Mouse (Mus musculus): ENCODE data around the gene Gm10188. TPM values are rescaled to one million over a fixed set of nuclear protein-coding genes. Genes with fewer than 3 reads are reported as not detected.

The Gm10188 gene
- polyA plus RNA-seq, 1 experiment from 2014 or later: not detected

DNA sequence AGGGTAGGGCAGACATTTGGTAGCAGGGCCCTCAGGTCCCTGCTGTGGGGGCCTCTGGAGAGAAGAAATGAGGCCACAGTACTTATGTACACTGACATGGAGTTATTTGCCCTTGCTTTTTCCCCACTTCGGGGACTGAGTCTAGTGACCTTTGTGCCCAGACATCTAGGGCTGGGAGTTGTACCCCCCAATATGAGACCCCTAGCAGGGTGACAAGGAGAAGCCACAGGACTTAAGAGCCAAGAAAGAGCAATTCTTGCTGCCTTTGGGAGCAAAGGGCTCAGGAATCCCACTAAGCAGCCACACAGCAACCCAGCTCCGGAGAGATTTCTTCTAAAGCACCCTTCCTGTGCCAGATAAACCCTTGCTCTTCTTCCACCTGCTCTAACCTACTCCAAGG lies 27.6 kb downstream of the Gm10188 start:
- Histone ChIP-seq H3K4me3 (ENCODE audit: low read depth, low read length) (no peak overlapping the region), H3K4me1 (ENCODE audit: control insufficient read depth, insufficient read depth, low read length) (peaks cover 17% of the 10 kb centered on the region), H3K27ac (ENCODE audit: low read depth, low read length) (no peak overlapping the region), H3K27me3 (ENCODE audit: control insufficient read depth, insufficient read depth, low read length) (no peaks in the 10 kb centered on the region), H3K36me3 (ENCODE audit: control insufficient read depth, insufficient read depth, low read length) (no peaks in the 10 kb centered on the region), H3K4me2 (ENCODE audit: low read depth) (no peak overlapping the region), H3K9ac (ENCODE audit: low read length) (no peak overlapping the region), H3K9me3 (ENCODE audit: control insufficient read depth, low read length) (no peaks in the 10 kb centered on the region)
- WGBS: 62% methylated on average over 2 of the region's 2 CpGs
- ATAC-seq (ENCODE audit: insufficient read depth, low FRiP score, low TSS enrichment) (no peak), DNase-seq (ENCODE audit: low spot score) (no peak)

GRCm38 (mm10) chr1:132201511-132201860 lies 28.1 kb downstream of the Gm10188 start:
- ATAC-seq (ENCODE audit: insufficient read depth, low FRiP score, low TSS enrichment) (no peak), DNase-seq (ENCODE audit: low spot score) (peak; percentile 13)
- Histone ChIP-seq H3K9ac (ENCODE audit: low read length) (no peak overlapping the region), H3K27ac (ENCODE audit: low read depth, low read length) (no peak overlapping the region), H3K36me3 (ENCODE audit: control insufficient read depth, insufficient read depth, low read length) (no peaks in the 10 kb centered on the region), H3K27me3 (ENCODE audit: control insufficient read depth, insufficient read depth, low read length) (no peaks in the 10 kb centered on the region), H3K4me1 (ENCODE audit: control insufficient read depth, insufficient read depth, low read length) (peaks cover 20% of the 10 kb centered on the region), H3K9me3 (ENCODE audit: control insufficient read depth, low read length) (no peaks in the 10 kb centered on the region), H3K4me3 (ENCODE audit: low read depth, low read length) (no peak overlapping the region), H3K4me2 (ENCODE audit: low read depth) (no peak overlapping the region)
- WGBS: 31% methylated on average over 4 of the region's 4 CpGs

GRCm38 (mm10) chr1:132200562-132201510 lies 28.7 kb downstream of the Gm10188 start:
- Histone ChIP-seq H3K4me2 (ENCODE audit: low read depth) (no peak overlapping the region), H3K9ac (ENCODE audit: low read length) (peak overlapping the region; percentile 23; the same call in 1 of the 2 replicates), H3K4me3 (ENCODE audit: low read depth, low read length) (no peak overlapping the region), H3K27ac (ENCODE audit: low read depth, low read length) (no peak overlapping the region), H3K36me3 (ENCODE audit: control insufficient read depth, insufficient read depth, low read length) (no peaks in the 10 kb centered on the region), H3K9me3 (ENCODE audit: control insufficient read depth, low read length) (no peaks in the 10 kb centered on the region), H3K4me1 (ENCODE audit: control insufficient read depth, insufficient read depth, low read length) (peaks cover 24% of the 10 kb centered on the region), H3K27me3 (ENCODE audit: control insufficient read depth, insufficient read depth, low read length) (no peaks in the 10 kb centered on the region)
- ATAC-seq (ENCODE audit: insufficient read depth, low FRiP score, low TSS enrichment): peak; percentile 39
- peak; percentile 66 for DNase-seq (ENCODE audit: low spot score)
- 11% methylated on average over 11 of the region's 11 CpGs for WGBS

DNA sequence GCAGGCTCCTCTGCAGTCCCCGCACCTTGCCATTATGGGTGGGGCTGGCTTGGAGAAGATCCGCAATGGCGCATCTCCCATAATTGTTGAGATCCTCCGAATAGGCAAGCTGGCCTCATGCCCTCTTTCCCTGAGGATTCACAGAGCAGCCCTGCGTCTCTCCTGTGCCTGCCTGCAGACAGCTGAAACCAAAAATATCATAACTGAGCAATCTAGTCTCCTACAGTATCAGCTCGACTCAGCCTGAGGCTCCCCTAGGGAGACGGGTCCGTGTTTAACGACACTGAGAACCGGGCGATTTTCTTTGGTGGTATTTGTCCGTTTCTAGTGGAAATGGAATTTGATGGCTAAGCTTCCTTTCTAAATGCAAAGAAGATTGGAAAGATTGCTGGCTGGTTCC lies 29.6 kb downstream of the Gm10188 start:
- peak overlapping the region; percentile 23; the same call in 1 of the 2 replicates for H3K9ac ChIP-seq (ENCODE audit: low read length)
- no peak overlapping the region for H3K4me2 ChIP-seq (ENCODE audit: low read depth)
- H3K27ac ChIP-seq (ENCODE audit: low read depth, low read length): no peak overlapping the region
- DNase-seq (ENCODE audit: low spot score) (peak; percentile 22), ATAC-seq (ENCODE audit: insufficient read depth, low FRiP score, low TSS enrichment) (no peak)
- no peaks in the 10 kb centered on the region for H3K27me3 ChIP-seq (ENCODE audit: control insufficient read depth, insufficient read depth, low read length)
- no peak overlapping the region for H3K4me3 ChIP-seq (ENCODE audit: low read depth, low read length)
- WGBS: 24% methylated on average over 12 of the region's 12 CpGs
- peaks cover 30% of the 10 kb centered on the region for H3K4me1 ChIP-seq (ENCODE audit: control insufficient read depth, insufficient read depth, low read length)
- no peaks in the 10 kb centered on the region for H3K36me3 ChIP-seq (ENCODE audit: control insufficient read depth, insufficient read depth, low read length)
- H3K9me3 ChIP-seq (ENCODE audit: control insufficient read depth, low read length): no peaks in the 10 kb centered on the region

GRCm38 (mm10) chr1:132199244-132199643 lies 30.3 kb downstream of the Gm10188 start:
- Histone ChIP-seq H3K36me3 (ENCODE audit: control insufficient read depth, insufficient read depth, low read length) (no peaks in the 10 kb centered on the region), H3K4me1 (ENCODE audit: control insufficient read depth, insufficient read depth, low read length) (peaks cover 33% of the 10 kb centered on the region), H3K9me3 (ENCODE audit: control insufficient read depth, low read length) (no peaks in the 10 kb centered on the region), H3K27ac (ENCODE audit: low read depth, low read length) (no peak overlapping the region), H3K27me3 (ENCODE audit: control insufficient read depth, insufficient read depth, low read length) (no peaks in the 10 kb centered on the region), H3K4me3 (ENCODE audit: low read depth, low read length) (no peak overlapping the region), H3K4me2 (ENCODE audit: low read depth) (no peak overlapping the region), H3K9ac (ENCODE audit: low read length) (no peak overlapping the region)
- ATAC-seq (ENCODE audit: insufficient read depth, low FRiP score, low TSS enrichment) (no peak), DNase-seq (ENCODE audit: low spot score) (no peak)
- WGBS: 77% methylated on average over 6 of the region's 6 CpGs

GRCm38 (mm10) chr1:132198401-132199071 lies 31.0 kb downstream of the Gm10188 start:
- Histone ChIP-seq H3K4me2 (ENCODE audit: low read depth) (no peak overlapping the region), H3K4me3 (ENCODE audit: low read depth, low read length) (no peak overlapping the region), H3K9me3 (ENCODE audit: control insufficient read depth, low read length) (no peaks in the 10 kb centered on the region), H3K9ac (ENCODE audit: low read length) (no peak overlapping the region), H3K27me3 (ENCODE audit: control insufficient read depth, insufficient read depth, low read length) (no peaks in the 10 kb centered on the region), H3K27ac (ENCODE audit: low read depth, low read length) (no peak overlapping the region), H3K4me1 (ENCODE audit: control insufficient read depth, insufficient read depth, low read length) (peaks cover 38% of the 10 kb centered on the region), H3K36me3 (ENCODE audit: control insufficient read depth, insufficient read depth, low read length) (no peaks in the 10 kb centered on the region)
- no peak for DNase-seq (ENCODE audit: low spot score)
- 70% methylated on average over 16 of the region's 16 CpGs for WGBS
- ATAC-seq (ENCODE audit: insufficient read depth, low FRiP score, low TSS enrichment): no peak

DNA sequence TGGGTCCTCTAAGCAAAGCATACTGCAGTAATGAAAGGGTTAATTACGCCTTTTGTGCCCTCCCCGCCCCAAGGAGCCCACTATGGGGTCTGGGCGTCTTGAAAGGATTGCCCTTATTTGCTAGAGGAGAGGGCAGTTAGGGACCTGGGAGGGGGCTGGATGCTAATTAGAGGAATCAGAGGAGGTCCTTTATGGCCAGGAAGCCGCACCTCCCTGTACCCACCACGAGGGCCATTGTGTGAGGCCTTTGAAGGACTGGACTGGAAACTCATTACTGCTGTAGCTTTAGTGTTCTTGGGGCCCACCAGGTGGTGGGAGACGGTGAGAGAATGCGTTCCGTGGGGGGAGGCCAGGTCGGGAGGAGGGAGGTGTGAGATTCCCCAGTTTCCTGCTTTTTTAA lies 31.9 kb downstream of the Gm10188 start:
- peaks cover 44% of the 10 kb centered on the region for H3K4me1 ChIP-seq (ENCODE audit: control insufficient read depth, insufficient read depth, low read length)
- no peak overlapping the region for H3K4me2 ChIP-seq (ENCODE audit: low read depth)
- H3K36me3 ChIP-seq (ENCODE audit: control insufficient read depth, insufficient read depth, low read length): no peaks in the 10 kb centered on the region
- H3K27ac ChIP-seq (ENCODE audit: low read depth, low read length): no peak overlapping the region
- H3K27me3 ChIP-seq (ENCODE audit: control insufficient read depth, insufficient read depth, low read length): no peaks in the 10 kb centered on the region
- no peaks in the 10 kb centered on the region for H3K9me3 ChIP-seq (ENCODE audit: control insufficient read depth, low read length)
- no peak overlapping the region for H3K9ac ChIP-seq (ENCODE audit: low read length)
- DNase-seq (ENCODE audit: low spot score) (peak; percentile 18), ATAC-seq (ENCODE audit: insufficient read depth, low FRiP score, low TSS enrichment) (0 out of 2 replicates have a peak, but pooled peaks have one; percentile 26)
- H3K4me3 ChIP-seq (ENCODE audit: low read depth, low read length): no peak overlapping the region
- WGBS: 3% methylated on average over 9 of the region's 9 CpGs

- no peak overlapping the region for H3K4me3 ChIP-seq (ENCODE audit: low read depth, low read length)
- H3K4me2 ChIP-seq (ENCODE audit: low read depth): no peak overlapping the region
- H3K27ac ChIP-seq (ENCODE audit: low read depth, low read length): no peak overlapping the region
- ATAC-seq (ENCODE audit: insufficient read depth, low FRiP score, low TSS enrichment) (no peak), DNase-seq (ENCODE audit: low spot score) (peak; percentile 11)
- H3K9ac ChIP-seq (ENCODE audit: low read length): no peak overlapping the region
- peaks cover 2% of the 10 kb centered on the region; the same call in 1 of the 2 replicates for H3K27me3 ChIP-seq (ENCODE audit: control insufficient read depth, insufficient read depth, low read length)
- WGBS: 4% methylated on average over 7 of the region's 7 CpGs
- H3K36me3 ChIP-seq (ENCODE audit: control insufficient read depth, insufficient read depth, low read length): no peaks in the 10 kb centered on the region
- no peaks in the 10 kb centered on the region for H3K9me3 ChIP-seq (ENCODE audit: control insufficient read depth, low read length)
- peaks cover 44% of the 10 kb centered on the region for H3K4me1 ChIP-seq (ENCODE audit: control insufficient read depth, insufficient read depth, low read length)
These were observed 33.2 kb downstream of the Gm10188 start for GRCm38 (mm10) chr1:132196337-132196736.
